Mouse (Mus musculus) ES-E14 (cell line): ENCODE measurements around the gene Cpxm2.

Experiments
- MAFK ChIP-seq: IDR thresholded peaks from 2 replicates; pipeline ENCODE4 v1.6.1; 2014; ENCODE audit warnings: mild to moderate bottlenecking, low read depth, low read length, inconsistent platforms; ENCODE audit not compliant: insufficient read depth
- ZC3H11A ChIP-seq: IDR thresholded peaks from 2 replicates; pipeline ENCODE4 v1.6.1; 2012; ENCODE audit warnings: low read depth, mild to moderate bottlenecking, inconsistent platforms, low read length, borderline replicate concordance
- ZNF384 ChIP-seq: IDR thresholded peaks from 2 replicates; pipeline ENCODE4 v1.6.1; 2012; ENCODE audit warnings: low read depth, low read length, inconsistent platforms

DNA sequence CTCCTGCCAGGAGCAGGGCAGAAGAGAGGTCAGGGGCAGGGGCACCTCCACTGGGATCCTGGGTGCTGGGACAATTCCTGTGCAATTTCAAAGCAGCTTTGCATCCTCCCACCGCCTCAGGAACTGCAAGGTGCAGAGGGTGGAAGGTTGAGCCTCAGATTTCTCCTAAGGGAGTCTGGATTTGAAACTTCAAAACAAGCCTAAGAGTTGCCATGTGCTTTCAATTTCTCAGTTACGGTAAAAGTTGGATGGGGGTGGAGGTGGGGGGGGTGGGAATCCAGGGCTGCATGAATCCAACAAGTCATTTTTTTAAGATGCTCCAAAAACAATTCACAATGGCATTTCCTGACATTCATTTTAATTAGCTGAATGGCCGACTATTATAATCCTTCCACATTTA is 32.9 kb upstream of the Cpxm2 start:
- no peak for TF ChIP-seq ZC3H11A
- no peak for TF ChIP-seq MAFK
- TF ChIP-seq ZNF384 = no peak
